Mouse (Mus musculus) layer of hippocampus, postnatal 10 days (tissue): ENCODE measurements around the gene C9orf72. TPM values are rescaled to one million over a fixed set of nuclear protein-coding genes. Genes with fewer than 3 reads are reported as not detected.
"Not testable (repeated sequence)": the region's sequence is repeated elsewhere in the genome, so short reads cannot be mapped to it uniquely, and the experiment has no call there.

Experiments used
- DNase-seq, 2 experiments: peaks; one replicate each; pipeline ENCODE4 v3.0.0; 2021; ENCODE audit warnings: low spot score in 2 of 2
- long read RNA-seq: library from polyadenylated mRNA; stranded (forward); transcript quantifications from one replicate; pipeline ENCODE4 v2.0.0, GENCODE M21; 2023
- total RNA-seq, 2 experiments: library from RNA; stranded (reverse); gene quantifications; 2 replicates each; pipeline ENCODE4 v1.2.3; 2021

Gene C9orf72
- 10 to 100 TPM; 42.5 to 46.3 TPM for total RNA-seq
- long read RNA-seq, transcript C9orf72-203 (11 exons, 3,193 nt) = major isoform, 22 of 39 reads
- long read RNA-seq, partial matches to known transcripts = 5 of 39 reads
- long read RNA-seq, other reads (novel, unspliced or antisense) = 12 of 39 reads

DNA sequence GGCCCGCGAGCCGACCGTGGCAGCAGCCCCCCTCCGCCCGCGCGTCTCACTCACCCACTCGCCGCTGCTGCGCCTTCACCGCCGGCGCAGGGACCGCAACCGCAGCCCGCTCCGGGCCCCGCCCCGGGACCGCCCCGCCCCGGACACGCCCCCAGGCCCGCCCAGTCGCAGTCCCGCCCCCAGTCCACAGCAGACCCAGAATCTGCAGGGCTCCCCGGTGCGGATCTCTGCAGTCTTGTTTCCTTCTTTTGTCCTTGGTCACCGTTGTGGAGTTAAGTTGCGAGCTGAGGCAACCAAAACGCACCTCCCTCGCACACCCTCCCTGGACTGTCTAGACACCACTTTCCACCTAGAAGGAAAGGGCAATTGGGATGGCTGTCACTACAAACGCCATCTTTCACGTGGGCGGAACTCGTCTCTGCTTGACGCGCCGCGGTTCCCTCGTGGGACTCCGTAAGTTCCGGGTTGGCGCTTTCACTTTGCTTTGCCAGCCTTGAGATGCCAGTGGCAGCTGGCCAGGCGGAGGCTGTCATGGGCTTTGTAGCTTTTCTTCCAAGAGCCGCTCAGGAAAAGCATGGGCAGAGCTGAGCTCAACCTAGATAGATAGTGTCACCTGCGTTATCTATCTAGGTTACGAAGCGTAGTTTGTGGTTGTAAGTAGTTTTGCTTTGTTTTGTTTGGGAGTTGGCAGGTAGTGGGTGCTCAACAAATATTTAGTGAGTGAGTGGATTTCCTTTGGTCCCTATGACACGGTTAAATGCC, at the start of gene C9orf72:
TSS of gene C9orf72 (minus strand) at position 442 of the 762 bp plus-strand sequence.
- DNase-seq = peak; percentile 96

DNA sequence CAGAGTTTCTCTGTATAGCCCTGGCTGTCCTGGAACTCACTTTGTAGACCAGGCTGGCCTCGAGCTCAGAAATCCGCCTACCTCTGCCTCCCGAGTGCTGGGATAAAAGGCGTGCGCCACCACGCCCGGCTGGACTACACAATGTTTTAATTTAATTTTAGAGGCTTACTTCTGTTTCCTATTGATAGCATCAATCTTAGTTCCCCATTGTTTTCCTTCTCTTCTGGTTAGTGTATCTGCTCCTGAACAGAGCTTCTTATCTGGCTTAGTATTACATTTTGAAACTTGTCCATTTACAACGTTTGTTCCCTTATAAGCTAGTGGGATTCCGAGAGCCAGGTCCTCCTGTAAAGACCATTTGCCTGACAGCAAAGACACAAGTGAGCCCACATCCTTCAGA, 33.0 kb upstream of the C9orf72 start:
- DNase-seq = no peak

DNA sequence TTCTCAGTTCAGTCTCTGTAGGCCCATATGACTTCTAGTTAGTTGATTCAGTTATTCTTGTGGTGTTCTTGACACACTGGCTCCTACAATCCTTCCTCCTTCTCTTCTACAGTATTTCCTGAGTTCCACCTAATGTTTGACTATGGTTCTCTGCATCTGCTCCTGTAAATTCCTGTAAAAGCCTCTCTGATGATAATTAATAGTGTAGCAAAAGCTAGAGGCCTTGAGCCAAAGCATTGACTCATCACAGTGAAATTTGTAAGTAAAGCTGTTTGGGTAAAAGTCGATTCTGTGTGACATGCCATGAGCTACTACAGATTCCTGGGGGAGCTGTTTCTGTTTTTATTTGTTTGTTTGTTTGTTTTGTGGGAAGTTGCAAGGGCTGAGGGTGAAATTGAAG, 18.0 kb upstream of the C9orf72 start:
- DNase-seq = no peak

DNA sequence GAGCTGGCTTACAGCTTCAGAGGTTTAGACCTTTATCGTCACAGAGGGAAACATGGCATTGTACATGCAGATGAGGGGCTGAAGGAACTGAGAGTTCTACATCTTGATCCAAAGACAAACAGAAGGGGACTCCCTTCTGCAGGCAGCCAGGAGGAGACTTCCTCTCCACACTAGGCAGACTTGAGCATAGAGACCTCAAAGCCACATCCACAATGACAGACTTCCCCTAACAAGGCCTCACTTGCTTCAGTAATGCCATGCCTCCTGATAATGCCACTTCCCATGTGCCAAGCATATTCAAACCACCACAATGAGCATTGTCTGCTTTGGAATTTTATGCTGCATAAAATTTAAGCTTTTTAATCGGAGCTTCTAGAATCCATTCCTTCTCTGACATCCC, 15.8 kb upstream of the C9orf72 start:
- DNase-seq = no peak

DNA sequence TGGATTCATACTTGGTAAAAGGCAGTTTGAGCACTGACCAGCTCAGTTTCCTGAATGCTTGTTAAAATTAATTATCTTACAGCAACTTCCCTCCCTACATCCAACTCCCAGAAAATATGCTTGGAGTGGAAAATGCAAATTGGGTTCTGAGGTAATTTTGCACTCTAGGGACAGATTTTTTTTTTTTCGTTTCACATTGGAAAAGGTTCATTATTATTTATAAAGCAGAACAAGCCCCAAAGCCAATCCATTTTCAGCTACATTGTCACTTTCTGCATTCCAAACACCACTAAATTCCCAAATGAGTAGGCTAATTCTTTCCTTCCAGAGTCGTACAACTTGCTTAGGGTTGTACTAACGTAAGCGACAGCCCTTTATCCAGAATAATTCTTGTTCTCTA, 12.7 kb upstream of the C9orf72 start:
- no peak for DNase-seq

DNA sequence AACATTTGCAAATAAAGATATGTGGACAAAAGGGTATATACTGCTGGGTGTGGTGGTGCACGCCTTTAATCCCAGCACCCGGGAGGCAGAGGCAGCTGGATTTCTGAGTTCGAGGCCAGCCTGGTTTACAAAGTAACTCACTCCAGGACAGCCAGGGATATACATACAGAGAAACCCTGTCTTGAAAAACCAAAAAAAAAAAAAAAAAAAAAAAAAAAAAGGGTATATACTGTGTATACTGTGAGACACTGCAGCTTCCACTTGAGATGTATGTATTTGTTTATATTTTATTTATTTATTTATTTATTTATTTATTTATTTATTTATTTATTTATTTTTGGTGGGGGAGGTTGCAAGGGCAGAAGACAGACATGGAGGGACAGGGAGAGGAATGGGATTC, 12.3 kb upstream of the C9orf72 start:
- DNase-seq = not testable (repeated sequence)

DNA sequence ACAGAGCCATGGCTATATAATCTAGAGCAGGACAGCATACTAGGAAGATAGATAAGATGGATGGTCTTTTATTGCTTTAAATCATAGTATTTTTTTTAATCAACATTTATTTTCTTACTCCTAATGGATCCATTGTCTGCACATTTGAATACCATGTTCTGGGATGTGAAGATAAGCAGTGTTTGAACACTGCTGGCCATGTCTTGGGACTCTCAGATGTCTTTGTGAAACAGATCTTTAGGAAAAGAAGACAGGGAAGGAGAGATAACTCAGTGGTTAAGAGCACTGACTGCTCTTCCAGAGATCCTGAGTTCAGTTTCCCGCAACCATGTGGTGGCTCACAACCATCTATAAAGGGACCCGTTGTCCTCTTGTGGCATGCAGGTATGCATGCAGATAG, 10.3 kb upstream of the C9orf72 start:
- no peak for DNase-seq

DNA sequence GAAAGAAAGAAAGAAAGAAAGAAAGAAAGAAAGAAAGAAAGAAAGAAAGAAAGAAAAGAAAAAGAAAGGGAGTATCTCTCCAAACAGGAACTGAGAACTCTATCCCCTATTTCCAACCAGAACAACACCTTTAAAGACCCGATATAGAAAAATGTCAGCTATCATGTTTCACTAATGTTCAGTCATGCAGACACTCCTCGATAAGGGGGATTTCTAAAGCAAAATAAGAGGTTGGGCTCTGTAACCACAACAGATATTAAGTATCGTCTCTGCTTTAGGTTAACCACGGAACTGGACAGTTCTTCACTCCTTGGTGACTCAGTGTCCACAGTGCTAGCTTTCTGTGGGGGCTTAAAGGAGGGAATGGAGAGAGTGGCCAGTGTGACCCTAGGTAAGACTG, 2.3 kb upstream of the C9orf72 start:
- DNase-seq = no peak

DNA sequence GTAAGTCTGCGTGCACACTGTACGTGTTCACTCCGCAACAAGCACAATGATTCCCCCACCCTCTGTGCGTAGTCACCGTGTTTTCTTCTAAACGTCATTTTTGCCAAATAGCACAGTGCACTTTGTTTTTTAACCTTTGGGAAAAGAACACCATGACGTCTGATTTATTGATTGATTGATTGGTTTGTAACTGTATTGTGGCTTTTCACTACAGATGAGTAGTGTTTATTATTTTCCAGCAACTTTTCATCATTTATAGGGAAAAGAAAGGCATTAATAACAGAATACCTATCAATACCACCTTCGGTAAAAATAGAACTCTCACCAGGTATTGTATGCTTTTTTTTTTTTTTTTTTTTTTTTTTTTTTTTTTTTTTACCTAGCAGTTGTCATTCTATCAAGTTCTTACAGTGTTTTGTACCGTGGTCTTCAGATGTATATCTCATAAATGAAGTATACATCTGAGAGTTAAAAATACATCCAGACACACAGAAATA, 569 bp upstream of the C9orf72 start:
- DNase-seq = no peak

DNA sequence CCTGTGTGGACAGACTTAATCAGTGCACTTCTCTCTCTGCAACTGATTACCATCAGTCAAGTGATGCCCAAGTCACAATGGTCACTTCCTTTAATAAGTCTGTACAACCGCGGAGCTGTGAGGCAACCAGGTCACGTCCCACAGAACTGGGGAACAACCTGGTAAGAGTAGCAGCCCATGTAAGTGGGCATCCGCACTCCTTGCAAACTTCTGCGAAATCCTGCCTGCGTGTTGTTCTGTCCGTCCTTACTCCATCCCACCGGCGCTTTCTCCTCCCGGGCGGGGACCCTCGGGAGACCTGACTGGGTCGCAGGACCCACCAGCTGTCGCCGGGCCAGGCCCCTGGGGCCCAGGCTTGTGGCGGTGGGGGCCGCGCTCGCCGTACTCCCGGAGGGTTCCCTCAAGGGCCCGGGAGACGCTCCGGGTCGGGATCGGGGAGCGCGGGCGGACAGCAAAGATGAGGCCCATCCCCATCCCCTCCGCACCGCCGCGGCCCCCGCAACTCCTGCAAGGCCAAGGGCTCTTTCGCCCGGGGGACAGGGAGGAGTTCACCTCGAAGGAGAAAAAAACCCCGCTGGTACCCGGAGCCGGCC, 738 bp downstream of the C9orf72 start:
- no peak for DNase-seq

DNA sequence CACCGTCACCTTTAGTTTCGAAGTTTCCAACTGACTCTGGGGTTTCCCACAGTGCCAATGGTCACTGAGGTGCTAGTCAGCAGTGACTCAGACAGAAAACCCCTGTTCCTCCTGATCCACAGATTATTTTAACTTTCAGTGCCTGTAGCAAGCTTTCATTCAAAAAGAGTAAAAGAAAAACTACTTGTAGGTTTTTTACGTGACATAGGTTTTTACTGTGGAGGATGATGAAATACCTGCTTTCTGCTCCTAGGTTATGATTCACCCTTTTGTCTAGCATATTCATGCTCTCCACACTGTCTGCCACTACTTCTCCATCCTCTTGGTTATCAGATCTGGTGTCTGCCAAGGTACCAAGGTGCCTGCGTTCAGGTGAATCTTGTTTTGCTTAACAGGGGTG, 1.9 kb downstream of the C9orf72 start:
- DNase-seq = no peak

DNA sequence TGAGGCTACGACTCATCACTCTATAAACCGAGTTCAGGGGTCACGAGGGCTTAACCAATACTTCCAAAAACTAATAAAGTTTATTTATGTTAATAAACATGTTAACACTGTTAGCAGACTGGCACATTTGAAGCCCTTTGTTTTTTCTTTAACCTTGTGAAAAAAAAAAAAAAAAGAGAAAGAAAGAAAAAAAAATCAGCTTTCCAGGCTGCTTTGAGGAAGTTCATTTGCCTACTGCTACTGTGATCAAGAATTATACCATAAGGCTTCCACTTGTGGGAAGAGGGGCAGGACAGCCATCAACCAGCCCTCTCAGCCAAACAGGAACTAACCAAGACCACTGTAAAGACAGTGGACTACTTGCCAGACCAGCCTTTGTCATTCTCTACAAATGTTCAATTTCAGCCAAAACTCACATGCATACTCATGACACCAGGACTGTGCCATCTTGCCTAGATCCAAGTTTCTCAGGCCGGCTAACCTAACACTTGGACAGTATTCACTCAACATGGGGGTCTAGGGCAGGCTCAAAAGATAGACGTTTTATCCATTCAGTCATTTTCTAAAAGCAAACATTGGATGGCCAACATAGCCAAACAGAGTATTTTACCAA, 2.5 kb downstream of the C9orf72 start:
- no peak for DNase-seq

DNA sequence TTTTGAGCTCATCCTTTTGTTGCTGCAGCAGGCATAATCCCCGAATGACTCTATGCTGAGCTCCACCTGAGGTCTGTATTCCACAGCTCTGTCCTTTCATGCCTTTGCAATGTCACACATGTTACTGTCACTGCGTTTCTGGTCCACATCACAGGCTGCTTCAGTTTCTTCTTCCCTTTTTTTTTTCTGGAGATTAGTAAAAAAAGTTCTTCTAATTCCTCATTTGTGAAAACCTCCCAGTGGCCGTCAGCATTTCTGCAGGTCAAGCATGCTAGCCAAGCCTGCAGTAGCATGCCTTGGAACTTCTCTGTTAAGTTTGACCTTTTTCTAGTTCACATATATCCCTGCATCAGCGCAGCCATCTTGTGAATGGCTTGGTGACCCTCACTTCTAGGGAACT, 4.1 kb downstream of the C9orf72 start:
- no peak for DNase-seq

DNA sequence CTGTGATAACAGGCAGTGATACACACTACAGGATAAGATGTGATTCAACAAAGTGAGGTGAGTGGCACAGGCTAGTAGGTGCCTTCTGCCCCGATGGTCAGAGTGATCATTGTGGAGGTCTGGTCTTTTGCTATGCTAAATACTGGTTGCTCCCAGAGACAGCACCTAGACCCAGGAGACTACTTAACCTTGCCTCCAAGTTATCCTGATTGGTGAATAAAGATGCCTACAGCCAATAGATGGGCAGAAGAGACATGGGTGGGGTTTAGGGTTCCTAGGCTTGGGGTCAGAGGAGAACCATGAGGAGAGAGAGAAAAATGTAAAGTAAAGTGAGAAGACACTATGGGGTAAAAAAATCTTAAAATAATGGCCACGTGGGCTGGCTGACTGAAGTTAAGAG, 4.8 kb downstream of the C9orf72 start:
- DNase-seq = no peak

DNA sequence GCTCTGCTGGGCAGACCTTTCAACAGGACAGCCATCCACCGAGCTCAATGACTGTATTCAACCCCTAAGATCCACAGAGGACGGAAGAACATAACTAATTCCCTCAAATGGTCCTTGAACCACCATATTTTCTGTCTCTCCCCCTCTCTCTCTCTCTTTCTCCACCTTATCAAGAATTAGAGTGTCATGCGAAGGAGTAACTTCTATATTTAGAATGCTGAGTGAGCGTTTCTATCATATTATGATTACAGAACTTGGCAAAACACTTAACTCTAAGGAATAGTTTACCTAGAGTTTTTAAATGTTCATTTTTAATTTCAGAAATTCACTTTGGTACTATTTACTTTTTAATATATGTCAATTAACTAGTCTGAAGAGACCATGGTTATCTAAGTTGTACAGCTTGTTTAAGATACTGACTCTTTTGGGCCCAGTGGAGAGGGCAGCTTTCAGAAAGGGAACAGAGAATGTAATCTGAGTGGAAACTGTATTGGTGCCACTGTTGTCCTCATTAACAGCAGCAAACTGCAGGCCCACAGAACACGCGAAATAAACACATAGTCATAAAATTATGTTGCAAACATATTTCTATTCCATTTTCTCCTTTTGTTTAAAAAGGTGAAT, 5.8 kb downstream of the C9orf72 start:
- no peak for DNase-seq

DNA sequence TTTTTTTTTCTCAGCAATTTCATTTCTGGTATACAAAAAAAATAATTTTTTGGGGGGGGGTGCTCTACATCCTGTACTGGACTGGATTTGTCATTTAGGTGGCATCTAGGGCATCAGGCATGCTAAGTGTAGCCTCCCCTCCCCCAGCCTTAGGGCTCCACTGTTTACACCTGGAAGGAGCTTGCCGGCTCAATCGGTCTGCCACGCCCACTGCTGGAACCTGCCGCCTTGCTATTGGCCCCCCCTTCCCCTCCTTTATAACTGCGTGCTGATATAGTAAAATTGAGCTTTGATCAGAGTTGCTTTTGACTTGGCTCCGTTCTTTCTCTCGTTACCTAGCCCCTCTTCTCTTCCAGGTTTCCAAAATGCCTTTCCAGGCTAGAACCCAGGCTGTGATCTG, 21.3 kb downstream of the C9orf72 start:
- no peak for DNase-seq

DNA sequence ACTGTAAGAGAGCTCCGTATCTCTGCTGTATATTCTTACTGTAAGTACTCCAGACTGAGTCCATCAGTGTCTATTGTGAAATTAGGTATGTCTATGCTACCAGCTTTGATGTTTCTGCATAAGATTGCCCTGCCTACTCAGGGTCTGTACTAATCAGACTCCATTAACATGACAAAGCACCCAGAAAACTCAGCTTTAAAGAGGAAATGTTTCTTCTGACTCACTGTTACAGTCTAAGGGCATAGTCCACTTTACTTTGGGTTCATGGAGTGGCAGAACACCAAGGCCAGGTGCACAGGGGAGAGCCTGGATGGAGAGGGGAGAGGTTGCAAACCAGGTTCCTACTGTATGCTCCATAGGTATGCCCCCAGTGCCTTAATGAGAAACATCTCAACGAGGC, 22.3 kb downstream of the C9orf72 start:
- no peak for DNase-seq

DNA sequence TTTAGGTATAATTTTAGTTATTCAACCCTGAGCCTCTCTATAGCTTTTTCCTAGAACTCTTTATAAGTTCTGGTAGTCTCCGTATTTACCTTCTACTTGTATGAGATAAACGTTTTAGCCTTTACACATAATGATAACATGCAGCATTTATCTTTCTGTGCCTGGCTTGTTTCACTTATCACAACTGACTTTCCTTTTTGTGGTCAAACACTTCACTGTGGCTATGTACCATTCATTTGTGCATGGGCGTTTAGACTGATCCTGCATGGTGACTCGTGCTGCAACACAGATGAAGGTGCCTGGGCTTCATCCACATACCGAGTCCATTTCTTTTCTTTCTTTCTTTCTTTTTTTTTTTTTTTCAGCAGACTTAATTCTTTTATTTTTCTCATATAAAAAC, 24.3 kb downstream of the C9orf72 start:
- DNase-seq = no peak

DNA sequence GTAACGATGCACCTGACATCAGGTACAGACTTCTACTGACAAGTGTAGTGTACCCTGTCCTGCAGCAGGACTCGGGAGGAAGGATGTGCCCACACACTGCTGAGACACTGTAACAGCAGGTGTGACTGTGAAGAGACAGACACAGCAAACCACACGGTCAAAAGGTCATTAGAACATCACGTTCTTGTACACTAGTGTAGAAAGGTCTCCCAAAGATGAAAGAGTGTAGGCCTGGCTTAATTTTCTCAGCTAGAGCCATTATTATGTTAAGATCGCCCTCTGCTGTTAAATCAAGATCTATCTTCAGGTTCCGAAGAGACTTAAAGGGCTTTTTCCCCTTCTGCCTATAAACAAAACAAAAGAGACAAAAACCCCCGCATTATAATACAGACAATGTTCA, 33.2 kb downstream of the C9orf72 start:
- peak in 1 of 2 experiments; percentile 9 for DNase-seq

DNA sequence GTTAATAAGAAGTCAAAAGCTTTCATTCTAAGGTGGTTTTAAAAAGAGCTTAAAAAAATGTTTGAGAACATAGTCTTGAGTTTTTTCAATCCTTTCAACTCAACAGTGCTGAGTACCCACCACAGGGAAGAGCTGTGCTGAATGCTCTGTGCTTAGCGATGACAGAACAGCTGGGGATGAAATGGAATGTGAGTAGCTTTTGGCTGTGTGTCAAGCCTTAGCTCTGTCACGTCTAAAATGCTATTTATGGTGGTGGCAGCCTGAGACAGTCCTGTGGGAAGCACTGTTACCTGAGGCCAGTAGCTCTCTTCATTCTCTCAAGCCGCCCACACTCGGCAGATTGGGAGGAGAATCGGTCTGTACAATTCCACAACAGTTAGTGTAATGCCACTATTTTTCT, 36.2 kb downstream of the C9orf72 start:
- DNase-seq = peak in 1 of 2 experiments; percentile 13

DNA sequence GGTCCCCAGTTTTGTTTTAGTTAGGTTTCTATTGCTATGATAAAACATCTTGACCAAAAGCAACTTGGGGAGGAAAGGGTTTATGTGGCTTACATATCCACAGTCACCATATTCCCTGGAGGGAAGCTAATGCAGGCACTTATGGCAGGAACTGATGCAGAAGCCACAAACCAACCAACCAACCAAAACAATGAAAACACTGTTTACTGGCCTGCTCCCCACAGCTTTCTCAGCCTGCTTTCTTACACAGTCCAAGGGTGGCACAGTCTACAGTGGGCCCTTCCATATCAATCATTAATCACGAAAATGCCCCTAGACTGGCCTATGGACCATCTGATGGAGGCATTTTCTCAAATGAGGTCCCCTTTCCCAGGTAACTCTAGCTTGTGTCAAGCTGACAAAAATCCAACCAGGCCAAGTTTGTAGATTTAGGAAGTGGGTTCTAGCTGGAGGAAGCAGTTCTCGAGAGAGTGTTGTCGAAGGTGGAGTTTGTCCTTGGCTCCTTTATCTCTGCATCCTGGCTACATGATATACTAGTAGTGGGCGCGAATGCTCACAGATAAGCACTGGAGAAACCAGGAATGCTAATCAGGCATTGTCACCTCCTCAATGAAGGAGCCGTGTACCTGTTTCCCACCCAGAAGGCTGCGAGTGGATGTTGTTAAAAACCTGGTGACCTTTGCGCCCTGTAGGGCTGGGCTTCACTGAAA, 38.2 kb downstream of the C9orf72 start:
- DNase-seq = peak in 1 of 2 experiments; percentile 6
